Mouse (Mus musculus) thymus, postnatal 14 days (tissue): Measurements from ENCODE around the gene Cox6b2.

Experiments
- DNase-seq: peaks from one replicate; pipeline ENCODE4 v3.0.0; 2021

The Cox6b2 gene

GRCm38 (mm10) chr7:4705098-4705497 is 47.8 kb downstream of the Cox6b2 start:
- DNase-seq: no peak

GRCm38 (mm10) chr7:4703195-4703594 is 49.7 kb downstream of the Cox6b2 start:
- DNase-seq: no peak

DNA sequence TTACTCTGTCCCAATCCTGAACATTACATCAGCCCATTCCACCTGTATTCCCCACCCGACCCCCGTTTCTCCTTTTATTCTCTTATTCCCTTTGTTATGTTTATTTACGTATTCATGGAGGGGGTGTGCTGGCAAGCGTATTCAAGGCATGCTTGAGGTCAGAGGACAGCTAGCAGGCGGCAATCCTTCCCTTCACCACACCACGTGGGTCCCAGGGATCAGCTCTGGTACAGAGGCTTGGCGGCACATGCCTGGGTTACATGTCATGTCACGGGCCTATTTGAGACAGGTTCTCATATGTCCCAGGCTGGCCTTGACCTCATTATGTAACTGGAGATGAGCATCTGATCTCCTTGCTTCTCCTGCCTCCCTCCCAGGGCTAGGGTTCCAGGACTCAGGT is 50.6 kb downstream of the Cox6b2 start:
- DNase-seq: no peak
